Mouse (Mus musculus) olfactory bulb, adult 2 months (tissue): Measurements from ENCODE around the gene Ripor3. TPM values are rescaled to one million over a fixed set of nuclear protein-coding genes. Genes with fewer than 3 reads are reported as not detected.

ENCODE experiments used
- H3K27ac ChIP-seq: fragments of 200-500 bp; 2 replicates; pipeline ENCODE4 v1.5.1; 2012; ENCODE audit warnings: low read depth, low read length; ENCODE audit not compliant: insufficient read depth
- H3K4me1 ChIP-seq: fragments of 200-500 bp; 2 replicates; pipeline ENCODE4 v1.6.1; 2012; ENCODE audit warnings: low read length; ENCODE audit not compliant: control insufficient read depth, insufficient read depth
- H3K4me3 ChIP-seq: fragments of 200-500 bp; 2 replicates; pipeline ENCODE4 v1.5.1; 2012; ENCODE audit warnings: mild to moderate bottlenecking, low read depth, low read length, moderate library complexity; ENCODE audit not compliant: insufficient read depth
- CTCF ChIP-seq: fragments of 200-500 bp; IDR thresholded peaks from 2 replicates; pipeline ENCODE4 v1.5.1; 2012; ENCODE audit warnings: low read depth, mild to moderate bottlenecking, low read length, moderate library complexity; ENCODE audit not compliant: insufficient read depth
- POLR2A ChIP-seq: fragments of 200-500 bp; IDR thresholded peaks from 2 replicates; pipeline ENCODE4 v1.6.1; 2012; ENCODE audit warnings: mild to moderate bottlenecking, low read depth, low read length, moderate library complexity; ENCODE audit not compliant: insufficient read depth
- WGBS: fragments of 180-500 bp; shearing (Covaris S2); methylation state at CpG from one replicate; pipeline ENCODE4 v1.1.7; 2018; 5-methylcytosine and 5-hydroxymethylcytosine counted together
- polyA plus RNA-seq: library from polyadenylated mRNA; stranded (reverse); fragments of >200 nt; gene quantifications from 2 replicates; pipeline ENCODE4 v1.2.4, GENCODE M21; 2012; ENCODE audit warnings: low replicate concordance; ENCODE audit not compliant: missing spikeins, insufficient read depth, insufficient read length

Gene Ripor3
- polyA plus RNA-seq, 1 experiment = not detected

GRCm38 (mm10) chr2:168002188-168002587, 8.2 kb downstream of the Ripor3 start:
- WGBS = 64% methylated on average over 4 of the region's 4 CpGs
- Histone ChIP-seq H3K27ac (no peak overlapping the region), H3K4me1 (peaks cover 3% of the 10 kb centered on the region; the same call in 1 of the 2 replicates), H3K4me3 (no peak overlapping the region)
- TF ChIP-seq POLR2A (0 out of 2 replicates have a peak, but pooled peaks have one; percentile 1), CTCF (no peak)

- WGBS = 71% methylated on average over 3 of the region's 3 CpGs
These were observed 11.2 kb downstream of the Ripor3 start for GRCm38 (mm10) chr2:167999145-167999743.

DNA sequence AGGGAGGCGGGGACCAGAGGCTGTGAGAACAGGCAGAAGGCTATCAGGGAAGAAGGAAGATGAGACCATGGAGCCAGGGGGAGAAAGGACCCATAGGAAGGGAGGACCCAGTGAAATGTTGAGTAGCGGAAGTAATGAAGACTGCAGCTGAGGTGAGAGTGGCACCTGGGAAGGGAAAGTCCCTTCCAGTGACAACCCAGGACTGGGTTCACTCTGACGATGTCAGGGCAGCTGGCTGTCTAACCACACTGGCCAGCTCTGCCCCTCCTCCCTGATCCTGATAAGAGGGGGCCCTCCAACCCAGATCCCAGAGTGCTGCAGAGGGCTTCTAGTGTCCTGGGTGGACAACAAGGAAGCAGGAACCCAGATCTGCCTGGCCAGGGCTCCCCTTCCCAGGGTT, 12.9 kb downstream of the Ripor3 start:
- 91% methylated on average over 3 of the region's 3 CpGs for WGBS
- TF ChIP-seq POLR2A = no peak
- TF ChIP-seq CTCF = no peak
- H3K4me1 ChIP-seq = peaks cover 11% of the 10 kb centered on the region
- no peak overlapping the region for H3K27ac ChIP-seq
- H3K4me3 ChIP-seq = no peak overlapping the region

More at GRCm38 (mm10) chr2:167999145-167999743, 11.2 kb downstream of the Ripor3 start:
- peaks cover 14% of the 10 kb centered on the region for H3K4me1 ChIP-seq
- no peak overlapping the region for H3K4me3 ChIP-seq
- H3K27ac ChIP-seq = no peak overlapping the region
- no peak for TF ChIP-seq CTCF
- TF ChIP-seq POLR2A = no peak

GRCm38 (mm10) chr2:167996672-167997215, 13.7 kb downstream of the Ripor3 start:
- 60% methylated on average over 8 of the region's 8 CpGs for WGBS
- TF ChIP-seq POLR2A = no peak
- TF ChIP-seq CTCF = no peak
- Histone ChIP-seq H3K4me3 (no peak overlapping the region), H3K4me1 (peaks cover 11% of the 10 kb centered on the region), H3K27ac (no peak overlapping the region)

GRCm38 (mm10) chr2:167995870-167996635, 14.4 kb downstream of the Ripor3 start:
- H3K27ac ChIP-seq = no peak overlapping the region
- H3K4me1 ChIP-seq = peaks cover 11% of the 10 kb centered on the region
- H3K4me3 ChIP-seq = no peak overlapping the region
- WGBS = 47% methylated on average over 19 of the region's 19 CpGs
- TF ChIP-seq CTCF = no peak
- no peak for TF ChIP-seq POLR2A

- TF ChIP-seq POLR2A = no peak
- no peak for TF ChIP-seq CTCF
- WGBS = 82% methylated on average over 13 of the region's 13 CpGs
- no peak overlapping the region for H3K4me3 ChIP-seq
- peaks cover 20% of the 10 kb centered on the region for H3K4me1 ChIP-seq
- H3K27ac ChIP-seq = no peak overlapping the region
These were observed 17.2 kb downstream of the Ripor3 start for GRCm38 (mm10) chr2:167993260-167993659.

GRCm38 (mm10) chr2:167989310-167989709, 21.1 kb downstream of the Ripor3 start:
- Histone ChIP-seq H3K4me1 (peaks cover 27% of the 10 kb centered on the region), H3K4me3 (no peak overlapping the region), H3K27ac (no peak overlapping the region)
- TF ChIP-seq POLR2A = no peak
- no peak for TF ChIP-seq CTCF
- WGBS = 60% methylated on average over 14 of the region's 14 CpGs

DNA sequence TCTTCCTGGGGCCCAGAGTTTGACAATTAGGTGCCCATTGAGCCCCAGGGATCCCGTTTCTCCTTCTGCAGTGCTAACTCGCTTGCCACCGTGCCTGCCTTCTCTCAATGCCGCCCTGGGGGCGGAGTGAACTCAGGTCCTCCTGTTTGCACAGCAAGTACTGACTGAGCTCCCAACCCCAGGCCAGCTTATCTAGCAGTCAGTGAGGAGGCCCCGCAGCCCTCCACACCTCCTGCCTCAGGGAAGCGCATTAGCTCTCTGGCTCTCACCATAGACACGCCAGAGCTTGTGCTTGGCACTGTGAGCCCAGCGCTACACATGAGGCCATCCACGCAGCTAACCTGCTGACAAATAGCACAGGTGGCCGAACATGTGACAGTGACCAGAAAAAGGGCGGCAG, 22.8 kb downstream of the Ripor3 start:
- no peak overlapping the region for H3K27ac ChIP-seq
- no peak overlapping the region for H3K4me3 ChIP-seq
- WGBS = 78% methylated on average over 12 of the region's 12 CpGs
- peaks cover 30% of the 10 kb centered on the region for H3K4me1 ChIP-seq
- TF ChIP-seq POLR2A = no peak
- no peak for TF ChIP-seq CTCF

DNA sequence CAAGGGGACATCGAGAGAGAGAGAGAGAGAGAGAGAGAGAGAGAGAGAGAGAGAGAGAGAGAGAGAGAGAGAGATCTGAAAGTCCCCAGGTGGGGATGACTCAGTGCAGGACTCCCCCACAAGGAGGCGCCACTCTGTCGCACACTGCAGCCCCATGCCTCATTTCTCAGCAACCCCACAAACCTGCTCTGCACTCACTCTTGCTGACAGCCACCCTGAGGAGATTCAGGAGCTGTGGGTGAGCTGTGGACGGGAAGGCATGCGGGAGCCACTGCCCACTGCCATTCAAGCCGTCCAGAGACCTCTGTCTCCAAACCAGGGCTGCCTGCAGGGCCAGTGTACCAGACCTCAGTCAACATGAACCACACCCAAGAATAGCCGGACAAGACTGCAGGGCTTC, 23.7 kb downstream of the Ripor3 start:
- peaks cover 30% of the 10 kb centered on the region for H3K4me1 ChIP-seq
- TF ChIP-seq POLR2A = no peak
- 0 out of 2 replicates have a peak, but pooled peaks have one; percentile 18 for TF ChIP-seq CTCF
- no peak overlapping the region for H3K4me3 ChIP-seq
- no peak overlapping the region for H3K27ac ChIP-seq
- WGBS = 32% methylated on average over 7 of the region's 7 CpGs
